Mouse (Mus musculus): ENCODE data around the gene Hells. TPM values are rescaled to one million over a fixed set of nuclear protein-coding genes. Genes with fewer than 3 reads are reported as not detected.

Hells gene
- 0.31 TPM for polyA plus RNA-seq (2015; fragmentation: Illumina TruSeq; extraction: RNeasy Lipid Tissue Mini Kit (QIAGEN cat#74804); ENCODE audit: insufficient read depth, low read depth, low replicate concordance)

DNA sequence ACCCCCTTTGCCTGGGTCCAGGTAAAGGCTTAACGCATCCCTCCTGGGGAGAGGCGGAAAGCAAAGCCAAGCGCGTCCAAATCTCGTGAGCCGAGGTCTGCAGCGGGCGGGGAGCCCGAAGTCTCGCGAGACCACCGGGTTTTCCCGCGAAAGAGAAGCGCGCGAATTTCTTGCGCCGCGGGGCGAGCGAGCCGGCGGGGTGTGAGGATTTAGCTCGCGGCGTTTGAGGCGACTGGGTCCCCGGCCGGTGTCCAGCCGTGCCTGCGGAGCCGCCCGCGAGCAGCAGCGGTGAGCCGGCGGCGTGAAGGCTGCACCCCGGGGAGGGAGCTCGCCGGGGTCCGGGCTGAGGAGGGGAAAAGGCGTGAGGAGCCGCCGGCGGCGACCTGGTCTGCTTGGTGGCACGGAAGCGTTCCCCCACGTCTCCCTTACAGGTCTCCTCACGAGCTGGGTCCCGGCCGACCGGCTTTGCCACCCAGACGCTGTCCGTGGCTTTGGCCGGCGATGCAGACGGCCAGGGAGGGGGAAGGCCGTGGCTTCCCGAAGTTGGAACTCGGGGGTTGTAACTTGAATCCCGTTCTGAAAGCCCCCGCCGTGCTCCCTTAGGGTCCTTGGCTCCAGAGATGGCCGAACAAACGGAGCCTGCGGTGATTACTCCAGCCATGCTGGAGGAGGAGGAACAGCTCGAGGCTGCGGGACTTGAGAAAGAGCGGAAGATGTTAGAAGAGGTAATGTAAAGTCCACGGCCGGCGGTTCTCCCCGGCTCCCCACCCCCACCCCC lies at the start of gene Hells:
Gene Hells (plus strand): TSS at position 128 of the 778 bp plus-strand sequence.

DNA sequence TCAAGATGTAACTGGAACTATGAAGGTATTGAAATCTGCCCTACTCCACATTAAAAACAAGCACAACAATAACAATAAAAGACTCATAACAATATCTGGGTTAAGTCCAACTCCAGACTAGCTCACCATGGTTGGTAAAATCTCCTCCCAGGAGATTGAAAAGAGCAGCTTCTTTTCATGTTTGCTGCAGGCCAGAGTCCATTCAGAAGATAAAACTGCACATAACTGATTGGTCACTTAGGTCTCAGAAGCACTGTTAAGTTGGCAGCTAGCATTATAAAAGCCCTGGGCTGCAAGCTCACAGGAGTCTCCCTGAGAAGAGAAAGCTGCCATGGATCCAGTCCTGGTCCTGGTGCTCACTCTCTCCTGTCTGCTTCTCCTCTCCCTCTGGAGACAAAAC lies 76.0 kb downstream of the Hells start, which contains the start of gene Cyp2c55:
Gene Cyp2c55 (plus strand): TSS at position 305 of the 400 bp plus-strand sequence.

Other genes with a start within 250 kb of the Hells start
- 3.3 TPM for gene Noc3l, start 111.7 kb upstream of the Hells start, polyA plus RNA-seq (2015; fragmentation: Illumina TruSeq; extraction: RNeasy Lipid Tissue Mini Kit (QIAGEN cat#74804); ENCODE audit: insufficient read depth, low read depth, low replicate concordance)
- 1.2 TPM for gene Tbc1d12, start 94.3 kb upstream of the Hells start, polyA plus RNA-seq (2015; fragmentation: Illumina TruSeq; extraction: RNeasy Lipid Tissue Mini Kit (QIAGEN cat#74804); ENCODE audit: insufficient read depth, low read depth, low replicate concordance)
- 0.41 TPM for gene Cyp2c55, start 76.1 kb downstream of the Hells start, polyA plus RNA-seq (2015; fragmentation: Illumina TruSeq; extraction: RNeasy Lipid Tissue Mini Kit (QIAGEN cat#74804); ENCODE audit: insufficient read depth, low read depth, low replicate concordance)
- not detected for gene Cyp2c65, start 130.1 kb downstream of the Hells start, polyA plus RNA-seq (2015; fragmentation: Illumina TruSeq; extraction: RNeasy Lipid Tissue Mini Kit (QIAGEN cat#74804); ENCODE audit: insufficient read depth, low read depth, low replicate concordance)
- gene Cyp2c66, start 183.0 kb downstream of the Hells start, polyA plus RNA-seq (2015; fragmentation: Illumina TruSeq; extraction: RNeasy Lipid Tissue Mini Kit (QIAGEN cat#74804); ENCODE audit: insufficient read depth, low read depth, low replicate concordance): not detected